Mouse (Mus musculus) CH12.LX (cell line): ENCODE data around the gene Arid1a.

Experiments
- BHLHE40 ChIP-seq: IDR thresholded peaks from 2 replicates; pipeline ENCODE4 v1.6.1; 2011; ENCODE audit warnings: mild to moderate bottlenecking, low read depth, low read length, improper control_type of control experiment
- CTCF ChIP-seq, 2 experiments: IDR thresholded peaks in 1 of 2; conservative IDR thresholded peaks in 1 of 2; 2 replicates each; pipeline ENCODE4 v1.5.1; 2011 to 2012; ENCODE audit warnings: low read depth in 2 of 2, low read length in 2 of 2, improper control_type of control experiment in 1 of 2, inconsistent platforms in 1 of 2, mild to moderate bottlenecking in 1 of 2, moderate library complexity in 1 of 2
- EP300 ChIP-seq: IDR thresholded peaks from 2 replicates; pipeline ENCODE4 v1.6.1; 2011; ENCODE audit warnings: low read length, improper control_type of control experiment
- ETS1 ChIP-seq: conservative IDR thresholded peaks from 2 replicates; pipeline ENCODE4 v1.6.1; 2012; ENCODE audit warnings: low read depth, mild to moderate bottlenecking, inconsistent platforms, low read length, improper control_type of control experiment, moderate library complexity
- MAFK ChIP-seq: IDR thresholded peaks from 2 replicates; pipeline ENCODE4 v1.6.1; 2011; ENCODE audit warnings: low read length, improper control_type of control experiment; ENCODE audit not compliant: insufficient replicate concordance
- MAX ChIP-seq: IDR thresholded peaks from 2 replicates; pipeline ENCODE4 v1.6.1; 2011; ENCODE audit warnings: low read length, improper control_type of control experiment
- MEF2A ChIP-seq: IDR thresholded peaks from 2 replicates; pipeline ENCODE4 v1.6.1; 2014; ENCODE audit warnings: low read depth, mild to moderate bottlenecking, inconsistent platforms, low read length, improper control_type of control experiment, borderline replicate concordance
- POLR2A ChIP-seq: IDR thresholded peaks from 2 replicates; pipeline ENCODE4 v1.6.1; 2011; ENCODE audit warnings: low read depth, mild to moderate bottlenecking, improper control_type of control experiment, low read length
- RAD21 ChIP-seq: IDR thresholded peaks from 2 replicates; pipeline ENCODE4 v1.6.1; 2011; ENCODE audit warnings: low read depth, mild to moderate bottlenecking, low read length, improper control_type of control experiment, moderate library complexity

DNA sequence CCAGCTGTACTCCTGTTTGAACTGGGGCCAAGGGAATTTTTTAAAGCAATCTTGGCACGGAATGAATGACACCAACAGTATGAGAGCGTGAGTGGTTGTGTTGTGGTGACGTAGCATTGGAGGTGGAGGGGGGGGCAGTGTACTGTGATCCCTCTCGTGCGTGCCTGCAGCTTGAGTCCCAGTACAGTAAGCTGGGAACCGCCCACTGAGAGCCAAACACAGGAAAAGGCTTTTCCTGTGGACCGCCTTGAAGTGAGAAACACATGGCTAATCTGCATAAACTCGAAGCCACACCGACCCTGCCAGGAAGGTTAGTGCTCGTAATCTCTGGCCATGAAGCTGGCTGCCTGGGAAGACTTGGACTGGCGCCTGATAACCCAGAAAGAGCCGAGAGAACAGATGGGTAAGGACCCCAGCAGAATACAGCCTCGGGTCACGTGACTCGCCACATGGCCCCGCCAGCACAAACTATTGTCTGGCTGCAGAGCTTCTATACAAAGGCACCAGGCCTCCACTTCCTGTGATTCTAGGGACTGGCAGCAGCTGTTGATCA, 27.0 kb downstream of the Arid1a start:
- TF ChIP-seq CTCF (conservative IDR thresholded peaks at IDR 0.05 in 1 of 2, IDR thresholded peaks at IDR 0.05 in 1 of 2; ENCODE audit: low read depth in 2 of 2, low read length in 2 of 2): no peak
- TF ChIP-seq POLR2A: no peak; the same call in 1 of the 2 replicates
- no peak for TF ChIP-seq EP300
- TF ChIP-seq MEF2A: no peak
- TF ChIP-seq BHLHE40: peak; percentile 49; the same call in 1 of the 2 replicates
- TF ChIP-seq MAFK: no peak
- TF ChIP-seq RAD21: no peak
- peak; percentile 84 for TF ChIP-seq MAX
- no peak for TF ChIP-seq ETS1
